Mouse (Mus musculus): ENCODE data around the gene Ldhc.

DNA sequence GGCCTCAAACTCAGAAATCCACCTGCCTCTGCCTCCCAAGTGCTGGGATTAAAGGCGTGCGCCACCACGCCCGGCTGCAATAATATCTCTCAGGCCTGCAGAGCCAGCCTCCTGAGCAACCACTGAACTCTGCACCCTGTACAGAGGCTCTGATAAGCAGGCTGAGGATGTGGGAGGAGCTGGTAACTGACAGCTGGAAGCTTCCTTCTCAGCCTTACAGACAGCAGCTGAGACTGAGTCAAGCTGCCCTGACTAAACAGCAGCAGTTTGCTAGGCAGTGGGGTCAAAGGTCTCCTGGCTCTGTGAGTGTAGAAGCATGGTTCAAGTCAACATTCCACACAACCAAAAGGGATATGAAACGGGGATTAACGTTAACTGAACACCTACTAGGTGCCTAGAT, 27.7 kb upstream of the Ldhc start:
- TF ChIP-seq CTCF (IDR thresholded peaks at IDR 0.05; ENCODE audit: insufficient read depth, low read depth, low read length) (no peak), POLR2A (IDR thresholded peaks at IDR 0.05; ENCODE audit: insufficient read depth, low read depth, low read length) (no peak)

Measured in olfactory bulb, adult 2 months (tissue).